Mouse (Mus musculus) embryo, embryonic 11.5 days (tissue): ENCODE measurements around the gene Hes3.
A peak's percentile ranks its signal among the peaks of the same experiment; 100 is the strongest.

Experiments used
- DNase-seq: peaks from one replicate; pipeline ENCODE4 v3.0.0-alpha.2; 2012; ENCODE audit warnings: low read depth, low spot score

Gene Hes3

DNA sequence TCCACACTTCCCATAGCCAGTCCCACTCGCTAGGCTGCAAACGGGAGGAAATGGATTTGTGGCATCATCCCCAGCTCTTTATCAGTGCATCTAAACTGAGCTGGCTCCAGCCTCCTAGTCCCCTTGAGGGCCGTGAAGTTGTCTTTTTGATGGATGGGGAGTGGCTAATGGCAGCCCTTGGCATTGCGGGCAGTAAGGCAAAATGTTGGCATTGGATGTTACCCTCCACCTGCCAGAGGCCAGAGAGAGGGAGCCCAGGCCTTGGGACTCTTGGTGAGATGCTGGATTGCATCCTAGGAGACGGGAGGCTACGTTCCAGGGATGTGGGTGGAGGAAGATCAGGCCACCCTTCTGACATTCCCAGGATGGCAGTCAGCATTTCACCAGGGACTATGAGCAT is 14.5 kb upstream of the Hes3 start:
- no peak for DNase-seq

DNA sequence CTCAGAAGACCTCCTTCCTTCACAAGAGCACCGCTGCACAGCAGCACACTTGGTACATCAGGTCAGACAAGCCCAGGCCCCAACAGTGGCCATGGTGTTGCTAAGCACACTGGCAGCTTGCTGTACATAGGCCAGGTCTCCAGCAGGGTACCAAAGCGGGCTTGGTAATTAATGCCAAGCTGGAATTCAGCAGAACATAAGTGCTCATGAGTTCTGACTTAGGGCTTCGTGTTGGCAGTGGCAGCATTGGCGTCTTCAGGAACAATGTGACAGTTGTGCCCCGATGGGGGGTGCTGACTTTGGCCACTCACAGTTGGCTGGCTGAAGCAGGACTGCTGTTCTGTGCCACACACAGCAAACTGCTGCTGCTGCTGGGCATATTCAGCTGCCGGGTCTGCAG is 13.2 kb upstream of the Hes3 start:
- no peak for DNase-seq

GRCm38 (mm10) chr4:152303172-152303571 is 11.7 kb upstream of the Hes3 start:
- DNase-seq, result no peak

DNA sequence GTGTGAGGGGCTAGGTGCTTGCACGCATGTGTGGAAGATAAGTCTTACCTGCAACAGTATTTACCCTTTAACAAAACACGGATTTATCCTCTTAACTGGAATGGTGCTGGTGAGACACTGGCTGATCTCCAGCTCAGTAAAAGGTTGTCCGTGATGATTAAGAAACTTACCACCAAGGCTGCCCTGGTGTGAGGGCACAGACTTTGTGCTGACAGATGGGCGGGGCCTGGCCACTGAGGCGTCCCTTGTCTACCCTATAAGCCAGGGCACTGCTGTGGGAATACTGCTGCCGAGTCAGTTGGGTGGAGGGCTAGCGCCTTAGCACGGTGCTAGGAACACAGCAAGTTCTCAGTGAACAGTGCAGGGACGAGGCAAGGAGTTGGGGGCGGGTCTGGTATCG is 10.6 kb upstream of the Hes3 start:
- no peak for DNase-seq

GRCm38 (mm10) chr4:152300375-152300774 is 8.9 kb upstream of the Hes3 start:
- no peak for DNase-seq

DNA sequence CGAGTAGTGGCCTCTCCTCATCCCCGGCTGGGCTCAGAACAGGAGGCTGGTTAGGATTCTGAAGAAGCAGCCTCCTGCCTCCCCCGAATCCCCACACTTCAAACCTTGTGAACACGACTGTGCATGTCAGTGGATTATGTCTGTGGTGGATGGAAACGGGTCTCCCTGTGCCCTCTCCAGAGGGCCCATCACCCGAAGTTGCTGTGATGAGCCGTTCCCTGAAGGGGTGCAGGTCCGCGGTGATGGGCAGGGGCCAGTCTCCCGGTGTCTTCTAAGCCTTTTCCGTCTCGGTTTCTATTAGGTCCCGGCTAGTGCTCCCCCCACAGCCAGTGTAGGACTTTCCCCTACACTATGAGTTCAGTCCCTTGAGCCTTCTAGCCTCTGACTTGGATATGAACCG is 7.4 kb upstream of the Hes3 start:
- DNase-seq, result no peak

DNA sequence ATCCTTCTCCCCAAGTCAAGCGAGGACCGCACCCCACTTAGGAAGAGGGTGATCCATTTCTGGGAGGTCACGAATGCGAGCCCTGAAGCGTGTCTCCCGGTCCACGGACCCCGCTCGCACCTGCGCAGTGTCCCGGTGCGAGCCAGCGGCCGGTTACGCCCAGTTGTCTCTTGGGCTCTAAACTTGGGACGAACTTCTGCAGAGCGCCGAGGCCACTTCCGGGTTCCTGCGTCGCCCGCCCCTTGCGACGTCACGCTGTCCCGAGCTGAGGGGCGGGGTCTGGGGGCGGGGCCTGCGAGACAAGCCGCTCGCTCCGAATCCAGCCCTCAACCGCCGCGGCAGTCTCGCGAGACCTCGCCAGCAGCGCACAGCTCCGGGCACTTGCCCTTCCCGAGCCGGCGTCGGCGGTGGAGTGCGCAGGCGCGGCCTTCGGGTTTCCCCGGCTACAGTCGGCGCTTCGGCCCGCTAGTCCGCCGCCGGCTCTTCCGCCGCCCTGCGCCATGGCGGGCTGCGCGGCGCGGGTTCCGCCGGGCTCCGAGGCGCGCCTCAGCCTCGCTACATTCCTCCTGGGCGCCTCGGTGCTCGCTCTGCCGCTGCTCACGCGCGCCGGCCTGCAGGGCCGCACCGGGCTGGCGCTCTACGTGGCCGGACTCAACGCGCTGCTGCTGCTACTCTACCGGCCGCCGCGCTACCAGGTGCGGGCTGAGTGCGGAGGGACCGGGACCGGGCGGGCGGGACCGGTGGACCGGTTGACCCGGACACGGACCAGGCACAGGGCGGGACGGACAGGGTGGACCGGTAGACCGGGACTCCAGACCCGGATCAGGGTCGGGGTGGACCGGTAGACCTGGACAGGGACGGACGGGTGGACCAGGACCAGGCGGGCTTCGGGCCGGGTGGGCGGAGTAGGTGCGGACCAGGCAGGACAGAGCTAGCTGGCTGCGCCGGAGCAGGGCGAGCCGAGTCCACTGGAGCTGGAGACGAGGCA is 5.7 kb upstream of the Hes3 start, which contains the start of gene Icmt:
Icmt (plus strand) TSS at position 354 of the 988 bp plus-strand sequence.
- peak; percentile 98 for DNase-seq

GRCm38 (mm10) chr4:152296371-152296770 is 4.9 kb upstream of the Hes3 start:
- DNase-seq, result no peak

GRCm38 (mm10) chr4:152295916-152296315 is 4.5 kb upstream of the Hes3 start:
- DNase-seq, result no peak

GRCm38 (mm10) chr4:152294188-152294929 is 2.9 kb upstream of the Hes3 start:
- no peak for DNase-seq

GRCm38 (mm10) chr4:152292102-152292765 is 772 bp upstream of the Hes3 start:
- no peak for DNase-seq

- DNase-seq, result no peak
Measured at GRCm38 (mm10) chr4:152290991-152291390, 471 bp downstream of the Hes3 start.

DNA sequence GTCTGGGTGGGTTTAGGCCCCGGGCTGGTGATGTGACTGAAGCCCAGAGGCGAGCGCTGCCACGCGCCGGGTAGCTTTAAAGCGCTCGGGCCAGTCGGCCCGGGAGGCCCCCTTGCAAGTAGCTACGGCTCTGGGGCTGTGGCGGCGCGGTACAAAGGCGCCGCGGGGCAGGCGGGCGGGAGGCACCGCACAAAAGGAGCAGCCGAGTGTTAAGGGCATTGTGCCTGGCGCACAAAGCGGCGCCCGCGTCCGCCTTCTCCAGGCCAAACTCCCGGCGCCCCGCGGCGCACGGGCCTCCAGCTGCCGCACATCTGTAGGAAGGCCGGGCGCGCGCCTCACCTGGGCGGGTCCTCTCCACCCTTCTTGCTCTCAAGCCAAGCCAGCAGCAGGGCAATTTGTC is 1.1 kb downstream of the Hes3 start:
- no peak for DNase-seq

DNA sequence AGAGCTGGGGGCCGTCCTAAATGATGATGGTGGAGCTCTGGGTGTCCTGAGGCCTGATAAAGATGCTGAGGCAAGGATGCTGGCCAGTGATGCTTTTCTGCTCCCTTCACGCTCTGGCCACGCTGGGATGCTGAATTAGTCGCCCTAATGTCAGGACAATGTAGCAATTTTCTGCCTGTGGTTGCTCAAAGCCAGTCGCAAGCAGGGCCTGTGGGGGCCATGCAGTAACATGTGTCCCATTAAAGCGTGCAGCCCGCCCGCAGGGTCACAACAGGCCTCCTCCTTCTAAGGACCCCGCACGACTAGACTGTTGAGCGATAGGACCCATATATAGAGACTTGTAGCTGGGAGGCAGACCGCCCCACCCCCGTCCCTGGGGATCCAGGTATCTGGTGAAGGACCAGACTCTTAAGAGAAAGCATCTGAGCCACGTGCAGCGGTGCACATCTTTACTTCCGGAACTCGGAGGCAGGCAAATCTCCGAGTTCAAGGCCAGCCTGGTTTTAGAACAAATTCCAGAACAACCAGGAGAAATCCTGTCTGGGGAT is 3.0 kb downstream of the Hes3 start:
- DNase-seq, result no peak

DNA sequence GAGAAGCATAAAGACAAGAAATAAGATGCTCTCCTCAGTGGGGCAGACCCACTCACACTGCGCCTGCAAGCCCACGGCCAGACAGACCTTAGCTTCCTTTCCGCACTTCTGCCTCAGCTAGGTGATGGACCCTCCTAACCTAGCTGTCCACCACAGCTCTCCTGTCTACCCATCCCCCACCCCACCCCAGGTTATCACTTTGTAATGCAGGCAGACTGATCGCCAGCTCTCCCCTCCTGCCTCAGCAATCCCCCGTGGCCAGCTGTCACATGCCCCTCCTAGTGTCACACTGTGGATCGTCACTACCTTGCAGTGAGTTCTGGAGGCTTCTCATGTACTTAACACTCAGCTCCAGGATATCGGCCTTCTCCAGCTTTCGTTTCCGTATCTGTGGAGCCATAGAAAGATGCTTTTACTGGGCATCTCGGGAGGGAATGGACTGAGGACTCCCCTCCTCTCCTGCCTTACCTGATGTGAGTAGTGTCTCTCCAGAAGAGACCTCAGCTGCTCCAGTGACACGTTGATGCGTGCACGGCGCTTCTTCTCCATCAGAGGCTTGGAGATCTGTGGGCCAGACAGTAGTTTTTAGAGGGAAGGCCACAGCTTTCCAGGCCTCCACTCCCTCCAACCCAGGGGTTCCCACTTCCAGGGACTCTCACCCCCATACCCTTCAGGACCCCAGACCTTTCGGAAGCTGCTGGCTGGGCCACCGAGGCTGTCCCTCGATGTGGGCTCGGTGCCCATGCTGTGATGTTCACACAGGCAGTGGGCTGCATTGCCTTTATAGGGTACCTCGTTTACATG is 3.9 kb downstream of the Hes3 start:
- no peak for DNase-seq

DNA sequence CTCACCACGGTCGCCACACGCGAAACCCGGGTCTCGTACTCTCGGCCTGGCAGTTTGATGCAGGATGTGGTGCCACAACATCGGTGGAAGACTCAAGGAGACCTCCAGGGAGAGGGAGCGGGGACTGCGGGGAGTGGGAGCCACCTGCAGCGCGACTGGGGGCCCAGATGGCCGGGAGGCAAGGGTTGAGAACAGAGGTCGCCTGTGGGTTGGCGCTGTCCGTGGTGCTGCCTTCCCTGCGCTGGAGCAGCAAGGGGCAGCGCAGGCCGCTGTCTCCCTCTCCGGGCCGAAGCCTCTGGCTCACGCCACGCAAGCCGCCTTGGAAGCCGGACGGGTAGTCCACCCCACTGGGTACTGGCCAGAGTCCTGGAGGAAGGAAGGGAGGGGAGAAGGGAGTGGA is 4.6 kb downstream of the Hes3 start:
- DNase-seq, result no peak

- DNase-seq, result no peak
Measured at GRCm38 (mm10) chr4:152286183-152286582, 5.3 kb downstream of the Hes3 start.

GRCm38 (mm10) chr4:152285505-152285904 is 6.0 kb downstream of the Hes3 start:
- no peak for DNase-seq

- peak; percentile 78 for DNase-seq
Measured at GRCm38 (mm10) chr4:152283186-152283950, 8.1 kb downstream of the Hes3 start.

DNA sequence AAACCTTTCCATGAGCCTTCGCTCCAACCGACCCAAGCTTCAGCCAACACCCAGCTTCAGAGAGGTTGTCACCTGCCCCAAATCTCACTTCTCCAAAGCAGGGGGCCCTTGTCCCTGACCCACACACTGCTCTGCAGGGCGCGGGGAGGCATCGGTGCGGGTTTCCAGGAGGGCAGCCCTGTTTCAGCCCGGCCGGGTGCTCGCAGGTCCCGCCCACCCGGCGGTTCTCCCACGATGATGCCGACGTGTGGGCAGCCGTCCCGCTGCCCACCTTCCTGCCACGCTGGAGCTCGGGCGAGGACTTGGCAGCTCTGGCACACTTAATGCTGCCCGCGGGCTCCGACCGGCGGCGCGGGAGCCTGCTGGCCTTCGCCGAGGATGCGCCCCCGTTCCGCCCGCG is 8.7 kb downstream of the Hes3 start:
- no peak for DNase-seq
